Mouse (Mus musculus) CD4-positive, CD25-positive, alpha-beta regulatory T cell, adult 4 months (primary cell): ENCODE measurements around the gene Gm21425. TPM values are rescaled to one million over a fixed set of nuclear protein-coding genes. Genes with fewer than 3 reads are reported as not detected.
"Not testable (repeated sequence)": the region's sequence is repeated elsewhere in the genome, so short reads cannot be mapped to it uniquely, and the experiment has no call there.

ENCODE experiments used
- ATAC-seq: one replicate; pipeline ENCODE4 v1.8.0; 2017
- polyA plus RNA-seq, 2 experiments: library from polyadenylated mRNA; unstranded; fragments of 100-300 nt; shearing (Covaris generic); gene quantifications; one replicate each; pipeline ENCODE4 v1.2.1; 2017

Gm21425 gene
- polyA plus RNA-seq: not detected

GRCm38 (mm10) chrY:13161668-13162067, at the start of gene Gm21425:
TSS of gene Gm21425 (plus strand) at chrY:13161968.
- ATAC-seq: not testable (repeated sequence)

GRCm38 (mm10) chrY:13133392-13133791, 28.4 kb upstream of the Gm21425 start, which contains the start of gene Gm21891:
TSS of gene Gm21891 (minus strand) at chrY:13133492.
- ATAC-seq: not testable (repeated sequence)

Other genes with a start within 250 kb of the Gm21425 start
- gene Gm20807, start 119.1 kb upstream of the Gm21425 start, polyA plus RNA-seq: not detected
- gene Gm21891, start 28.5 kb upstream of the Gm21425 start, polyA plus RNA-seq: not detected
- gene Gm21828, start 62.0 kb downstream of the Gm21425 start, polyA plus RNA-seq: not detected
- not detected for gene Gm21440, start 90.4 kb downstream of the Gm21425 start, polyA plus RNA-seq
- not detected for gene Gm21454, start 90.5 kb downstream of the Gm21425 start, polyA plus RNA-seq
- not detected for gene Gm21725, start 187.1 kb downstream of the Gm21425 start, polyA plus RNA-seq